Mouse (Mus musculus) hindbrain, embryonic 16.5 days (tissue): ENCODE measurements around the gene Krt81. TPM values are rescaled to one million over a fixed set of nuclear protein-coding genes. Genes with fewer than 3 reads are reported as not detected.

Experiments
- ATAC-seq: fragments of 200-750 bp; cut with Nextera tagmentation; 2 replicates; pipeline ENCODE4 v1.8.0; 2017; ENCODE audit warnings: moderate TSS enrichment, moderate library complexity
- H3K27ac ChIP-seq: fragments of 300-500 bp; sonication (generic); 2 replicates; pipeline ENCODE4 v1.5.1; 2014; ENCODE audit warnings: low read depth, mild to moderate bottlenecking, control low read depth, low read length, moderate library complexity
- H3K27me3 ChIP-seq: fragments of 300-500 bp; sonication (generic); replicated peaks from 2 replicates; pipeline ENCODE4 v1.6.1; 2014; ENCODE audit warnings: low read length; ENCODE audit not compliant: control insufficient read depth, insufficient read depth
- H3K36me3 ChIP-seq: fragments of 300-500 bp; sonication (generic); 2 replicates; pipeline ENCODE4 v1.6.1; 2014; ENCODE audit warnings: mild to moderate bottlenecking, low read length, moderate library complexity, mixed read lengths; ENCODE audit not compliant: control insufficient read depth, insufficient read depth
- H3K4me1 ChIP-seq: fragments of 300-500 bp; sonication (generic); 2 replicates; pipeline ENCODE4 v1.6.1; 2014; ENCODE audit warnings: low read depth, low read length; ENCODE audit not compliant: control insufficient read depth, insufficient read depth
- H3K4me2 ChIP-seq: fragments of 300-500 bp; sonication (generic); 2 replicates; pipeline ENCODE4 v1.6.1; 2014; ENCODE audit warnings: mild to moderate bottlenecking, low read length, control low read depth, moderate library complexity
- H3K4me3 ChIP-seq: fragments of 300-500 bp; sonication (generic); 2 replicates; pipeline ENCODE4 v1.5.1; 2014; ENCODE audit warnings: mild to moderate bottlenecking, low read length, control low read depth, moderate library complexity
- H3K9ac ChIP-seq: fragments of 300-500 bp; sonication (generic); 2 replicates; pipeline ENCODE4 v1.6.1; 2014; ENCODE audit warnings: low read depth, mild to moderate bottlenecking, control low read depth, low read length, moderate library complexity
- H3K9me3 ChIP-seq: fragments of 300-500 bp; sonication (generic); 2 replicates; pipeline ENCODE4 v1.6.1; 2014; ENCODE audit warnings: mild to moderate bottlenecking, low read length, moderate library complexity; ENCODE audit not compliant: control insufficient read depth
- WGBS: fragments of 180-500 bp; shearing (Covaris S2); extraction: QIAGEN DNeasy Blood & Tissue Kit; methylation state at CpG from one replicate; pipeline ENCODE4 v1.1.7; 2014; 5-methylcytosine and 5-hydroxymethylcytosine counted together
- polyA plus RNA-seq: library from polyadenylated mRNA; unstranded; fragments of >200 nt; fragmentation: Nextera tagmentation; extraction: Ambion mirVana; gene quantifications from 2 replicates; pipeline ENCODE4 v1.2.1, GENCODE M21; 2015

The Krt81 gene
- polyA plus RNA-seq, 1 experiment from 2014 or later, result not detected

DNA sequence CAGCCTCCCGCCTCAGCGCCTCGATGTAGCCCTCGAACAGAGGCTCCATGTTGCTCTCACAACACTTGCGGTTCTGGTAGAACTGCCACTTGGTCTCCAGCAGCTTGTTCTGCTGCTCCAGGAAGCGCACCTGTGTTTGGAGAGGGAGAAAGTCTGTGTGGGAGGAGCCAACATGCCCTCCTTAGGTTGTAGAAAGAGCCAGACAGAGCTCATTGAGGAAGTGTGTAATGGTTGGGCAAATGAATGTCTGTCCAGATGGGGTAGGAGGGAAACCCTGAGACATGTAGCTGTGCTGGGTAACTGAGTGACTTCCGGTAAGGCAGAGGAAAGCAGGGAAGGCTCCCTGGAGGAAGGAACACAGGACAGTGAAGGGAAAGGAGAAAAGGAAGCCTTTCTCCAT is 26.9 kb downstream of the Krt81 start:
- Histone ChIP-seq H3K9ac (no peak overlapping the region), H3K4me2 (no peak overlapping the region), H3K36me3 (no peaks in the 10 kb centered on the region), H3K27me3 (peaks cover 16% of the 10 kb centered on the region), H3K4me3 (no peak overlapping the region), H3K9me3 (no peaks in the 10 kb centered on the region), H3K27ac (no peak overlapping the region), H3K4me1 (peaks cover 3% of the 10 kb centered on the region; the same call in 1 of the 2 replicates)
- 94% methylated on average over 4 of the region's 7 CpGs for WGBS
- no peak for ATAC-seq

DNA sequence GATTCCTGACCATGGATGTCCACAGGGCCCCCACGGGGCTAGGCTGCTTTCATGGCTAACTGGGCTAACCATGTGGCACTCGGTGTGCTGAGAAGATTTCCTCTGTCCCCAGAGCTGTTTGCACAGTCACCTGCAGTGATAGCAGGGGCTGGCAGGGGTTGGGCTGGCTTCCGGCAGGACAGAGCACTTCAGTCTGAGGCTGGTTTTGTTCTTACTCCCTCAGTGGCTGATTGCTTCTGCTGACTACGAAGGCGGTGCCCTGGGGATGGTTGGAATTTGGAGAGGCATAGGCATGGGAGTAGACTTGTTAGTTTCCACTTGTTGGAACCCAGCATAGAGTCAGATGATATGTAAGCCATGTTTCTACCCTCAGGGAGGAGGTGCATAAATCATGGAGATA is 38.6 kb downstream of the Krt81 start:
- H3K36me3 ChIP-seq, result no peaks in the 10 kb centered on the region
- H3K4me1 ChIP-seq, result no peaks in the 10 kb centered on the region
- no peak for ATAC-seq
- no peaks in the 10 kb centered on the region for H3K9me3 ChIP-seq
- no peak overlapping the region for H3K27ac ChIP-seq
- no peaks in the 10 kb centered on the region for H3K27me3 ChIP-seq
- no peak overlapping the region for H3K4me2 ChIP-seq
- no peak overlapping the region for H3K9ac ChIP-seq
- WGBS, result 28% methylated on average over 5 of the region's 5 CpGs
- no peak overlapping the region for H3K4me3 ChIP-seq

DNA sequence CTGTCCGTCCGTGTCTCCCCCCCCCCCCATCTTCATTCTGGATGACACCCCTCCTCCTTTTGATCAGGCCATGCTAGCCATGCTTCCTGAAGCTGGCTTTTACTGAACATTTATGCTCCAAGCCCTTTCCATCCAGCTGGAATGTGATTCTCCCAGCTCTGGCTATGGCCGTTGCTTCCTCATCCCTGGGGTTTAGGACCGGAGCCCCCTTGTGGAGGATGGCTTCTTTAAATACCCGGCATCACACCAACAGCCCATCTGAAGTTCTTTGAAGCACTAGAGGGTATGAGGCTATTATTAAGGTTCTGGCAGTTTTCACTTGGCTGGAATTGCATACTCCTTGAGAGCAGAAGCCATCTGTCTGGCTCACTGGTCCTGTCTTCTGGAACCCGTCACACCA is 42.6 kb downstream of the Krt81 start:
- H3K36me3 ChIP-seq, result no peaks in the 10 kb centered on the region
- H3K4me3 ChIP-seq, result no peak overlapping the region
- ATAC-seq, result no peak
- H3K27ac ChIP-seq, result no peak overlapping the region
- H3K9me3 ChIP-seq, result no peaks in the 10 kb centered on the region
- no peak overlapping the region for H3K9ac ChIP-seq
- H3K27me3 ChIP-seq, result no peaks in the 10 kb centered on the region
- WGBS, result 62% methylated on average over 6 of the region's 6 CpGs
- no peak overlapping the region for H3K4me2 ChIP-seq
- H3K4me1 ChIP-seq, result no peaks in the 10 kb centered on the region

DNA sequence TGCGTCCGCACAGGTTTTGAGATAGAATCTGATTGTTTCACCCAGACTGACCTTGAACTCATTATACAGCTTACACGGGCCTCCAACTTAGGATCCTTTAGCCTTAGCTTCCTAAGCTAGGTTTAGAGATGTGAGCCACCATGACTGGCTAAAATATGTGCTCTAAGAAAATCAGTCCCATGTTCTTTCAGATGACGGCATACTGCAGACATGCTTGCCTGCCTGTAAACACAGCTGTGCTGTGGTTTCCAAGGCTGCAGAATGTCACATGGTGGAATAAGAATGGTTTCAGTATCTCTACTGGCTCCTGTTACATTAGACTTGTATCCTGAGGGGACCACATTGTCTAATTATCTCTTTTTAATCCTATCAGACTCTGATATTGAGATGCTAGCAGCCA is 44.6 kb downstream of the Krt81 start:
- no peak for ATAC-seq
- 81% methylated on average over 4 of the region's 4 CpGs for WGBS
- no peak overlapping the region for H3K4me2 ChIP-seq

DNA sequence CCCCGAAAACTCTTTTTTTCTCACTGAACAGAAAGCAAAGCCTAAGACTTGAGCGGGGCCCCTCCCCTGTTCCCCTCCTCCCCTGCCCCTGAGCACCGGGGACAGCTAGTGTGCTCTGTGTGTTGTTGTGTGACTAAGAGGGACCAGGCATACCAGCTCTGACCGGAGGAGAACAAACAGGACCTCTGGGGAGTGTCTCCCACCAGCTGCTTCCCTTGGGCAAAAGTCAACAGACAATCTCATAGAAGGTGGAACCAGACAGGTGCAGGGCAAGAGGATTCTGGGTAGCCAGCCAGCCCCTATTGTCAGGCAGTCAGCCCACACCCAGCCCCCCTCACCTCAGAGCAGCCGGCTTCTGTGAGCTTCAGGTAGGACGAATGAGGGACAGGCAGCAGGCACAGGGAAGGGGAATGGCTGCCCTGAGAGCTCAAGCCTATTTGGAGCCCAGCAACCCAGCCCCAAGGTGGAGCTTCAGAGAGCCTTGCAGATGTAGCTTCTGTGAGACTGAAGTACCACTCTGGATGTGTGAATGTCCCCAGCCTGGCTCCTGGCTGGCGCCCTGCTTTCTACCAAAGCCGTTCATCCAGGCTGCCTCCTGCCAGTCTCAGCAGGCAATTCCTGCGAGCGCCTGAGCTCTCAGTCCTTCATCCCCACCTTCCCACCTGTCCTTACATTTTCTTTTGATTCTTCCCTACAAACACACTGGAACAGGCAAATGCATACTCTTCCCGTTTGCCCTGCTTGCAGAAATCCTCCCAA is 48.6 kb downstream of the Krt81 start:
- Histone ChIP-seq H3K4me2 (no peak overlapping the region), H3K27ac (no peak overlapping the region), H3K9me3 (no peaks in the 10 kb centered on the region), H3K36me3 (no peaks in the 10 kb centered on the region), H3K9ac (no peak overlapping the region), H3K4me3 (no peak overlapping the region), H3K4me1 (no peaks in the 10 kb centered on the region), H3K27me3 (peaks cover 4% of the 10 kb centered on the region; the same call in 1 of the 2 replicates)
- 40% methylated on average over 10 of the region's 11 CpGs for WGBS
- no peak for ATAC-seq

More for the DNA sequence above, 44.6 kb downstream of the Krt81 start:
- Histone ChIP-seq H3K4me1 (no peaks in the 10 kb centered on the region), H3K9ac (no peak overlapping the region), H3K27ac (no peak overlapping the region), H3K9me3 (no peaks in the 10 kb centered on the region), H3K27me3 (no peaks in the 10 kb centered on the region), H3K36me3 (no peaks in the 10 kb centered on the region), H3K4me3 (no peak overlapping the region)

DNA sequence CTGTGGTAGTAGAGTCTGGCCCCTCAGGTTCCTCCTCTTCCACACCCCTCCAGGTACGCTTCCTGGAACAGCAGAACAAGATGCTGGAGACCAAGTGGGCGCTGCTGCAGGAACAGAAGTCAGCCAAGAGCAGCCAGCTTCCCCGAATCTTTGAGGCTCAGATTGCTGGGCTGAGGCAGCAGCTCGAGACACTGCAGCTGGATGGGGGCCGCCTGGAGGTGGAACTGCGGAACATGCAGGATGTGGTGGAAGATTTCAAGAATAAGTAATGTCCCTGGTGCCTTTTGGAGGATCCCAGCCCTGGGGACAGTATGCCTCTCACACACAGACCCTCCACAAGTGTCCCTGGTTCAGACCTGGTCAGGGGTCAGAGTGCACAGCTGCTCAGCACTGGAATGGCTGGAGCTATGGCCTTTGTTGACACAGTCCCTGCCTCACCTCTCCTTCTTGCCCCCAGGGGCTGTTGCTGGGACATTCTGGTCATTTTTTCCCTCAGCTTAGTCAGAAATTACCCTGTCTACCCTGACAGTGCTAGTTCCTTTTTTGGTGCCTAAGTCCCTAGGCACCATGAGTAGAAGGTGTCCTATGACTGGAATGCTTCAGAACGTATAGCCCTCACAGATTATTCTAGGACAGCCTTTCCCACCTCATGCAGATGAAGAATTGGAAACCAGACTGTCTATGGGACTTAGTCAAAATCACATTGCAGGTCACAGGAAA is 49.5 kb downstream of the Krt81 start:
- H3K4me2 ChIP-seq, result no peak overlapping the region
- peaks cover 4% of the 10 kb centered on the region; the same call in 1 of the 2 replicates for H3K27me3 ChIP-seq
- 64% methylated on average over 7 of the region's 7 CpGs for WGBS
- no peak for ATAC-seq
- no peaks in the 10 kb centered on the region for H3K9me3 ChIP-seq
- H3K36me3 ChIP-seq, result no peaks in the 10 kb centered on the region
- H3K27ac ChIP-seq, result no peak overlapping the region
- H3K4me3 ChIP-seq, result no peak overlapping the region
- no peak overlapping the region for H3K9ac ChIP-seq
- no peaks in the 10 kb centered on the region for H3K4me1 ChIP-seq

DNA sequence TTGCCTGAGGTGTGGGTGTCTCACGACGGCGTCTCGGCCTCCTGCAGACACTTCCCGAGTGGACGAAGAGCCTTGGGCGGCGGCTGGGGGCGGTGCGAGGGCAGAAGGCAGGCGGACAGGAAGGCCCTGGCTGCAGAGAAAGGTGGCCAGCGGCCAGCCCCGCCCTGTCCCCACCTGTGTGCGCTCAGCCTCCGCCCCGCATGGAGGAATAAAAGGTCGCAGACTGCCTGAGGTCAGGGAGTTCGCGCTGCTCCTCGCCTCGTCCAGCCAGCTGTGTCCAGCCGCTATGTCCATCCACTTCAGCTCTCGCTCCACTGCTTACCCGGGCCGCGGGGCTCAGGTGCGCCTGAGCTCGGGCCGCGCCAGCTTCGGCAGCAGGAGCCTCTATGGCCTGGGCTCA is 51.4 kb downstream of the Krt81 start:
- H3K27me3 ChIP-seq, result peaks cover 4% of the 10 kb centered on the region; the same call in 1 of the 2 replicates

DNA sequence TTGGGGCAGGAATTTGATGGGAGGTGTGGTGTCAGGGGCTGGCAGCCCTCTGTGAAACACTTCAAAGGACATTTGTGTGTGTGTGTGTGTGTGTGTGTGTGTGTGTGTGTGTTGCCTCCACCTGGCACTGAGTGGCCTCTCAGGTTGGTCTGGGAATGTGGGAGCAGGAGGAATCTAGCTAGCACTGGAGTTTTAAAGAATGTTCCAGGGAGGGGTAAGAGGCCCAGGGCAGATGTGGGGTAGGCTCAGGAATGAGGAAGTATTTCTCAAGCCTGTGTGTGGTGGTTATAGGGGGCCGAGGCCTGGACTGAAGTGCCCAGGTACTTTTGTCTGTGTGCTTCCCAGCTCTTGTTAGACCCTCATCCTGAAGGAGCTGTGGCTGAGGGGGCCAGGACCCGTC is 52.8 kb downstream of the Krt81 start, which contains the start of gene Krt7:
Gene Krt7 (plus strand): TSS at position 269 of the 400 bp plus-strand sequence.
- 70% methylated on average over 2 of the region's 2 CpGs for WGBS
- no peaks in the 10 kb centered on the region for H3K4me1 ChIP-seq
- peaks cover 4% of the 10 kb centered on the region; the same call in 1 of the 2 replicates for H3K27me3 ChIP-seq
- H3K36me3 ChIP-seq, result no peaks in the 10 kb centered on the region
- no peak within 1 kb of the TSS for H3K27ac ChIP-seq
- no peak within 1 kb of the TSS for H3K4me2 ChIP-seq
- no peaks in the 10 kb centered on the region for H3K9me3 ChIP-seq
- no peak within 1 kb of the TSS for H3K9ac ChIP-seq
- no peak for ATAC-seq
- no peak within 1 kb of the TSS for H3K4me3 ChIP-seq

More for the DNA sequence above, 51.4 kb downstream of the Krt81 start:
- Histone ChIP-seq H3K27ac (no peak overlapping the region), H3K9me3 (no peaks in the 10 kb centered on the region), H3K36me3 (no peaks in the 10 kb centered on the region), H3K9ac (no peak overlapping the region), H3K4me2 (no peak overlapping the region), H3K4me1 (no peaks in the 10 kb centered on the region), H3K4me3 (no peak overlapping the region)
- no peak for ATAC-seq
- 19% methylated on average over 28 of the region's 31 CpGs for WGBS
